Mouse (Mus musculus): ENCODE measurements around the gene Gm5485.

DNA sequence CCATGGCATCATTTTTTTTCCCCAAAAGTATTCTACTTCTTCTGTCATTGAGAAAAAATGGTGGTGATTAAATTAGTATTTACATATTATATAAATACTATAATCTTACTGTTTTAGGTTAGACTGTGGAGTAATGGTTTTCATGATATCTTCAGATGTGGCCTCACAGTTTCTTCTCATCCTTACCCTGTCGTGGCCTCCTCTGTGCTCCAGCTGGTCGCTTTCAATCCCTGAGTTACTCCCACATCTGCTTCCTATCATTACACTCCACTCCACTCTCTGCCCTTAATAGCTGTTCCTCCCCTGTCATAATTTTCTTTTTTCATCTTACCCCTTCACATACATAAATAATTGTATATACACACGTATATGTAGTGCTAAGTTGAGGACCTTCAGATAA is 41.0 kb upstream of the Gm5485 start:
- TF ChIP-seq CEBPB (IDR thresholded peaks at IDR 0.05; ENCODE audit: low read depth): no peak
- TF ChIP-seq CTCF (IDR thresholded peaks at IDR 0.05; ENCODE audit: control insufficient read depth, insufficient read depth, insufficient read length): no peak
- no peak for TF ChIP-seq MAX (IDR thresholded peaks at IDR 0.05)
- TF ChIP-seq FOSL1 (IDR thresholded peaks at IDR 0.05; ENCODE audit: insufficient read depth, low read length, poor library complexity, severe bottlenecking): no peak
- TF ChIP-seq MYOD1 (IDR thresholded peaks at IDR 0.05; ENCODE audit: control insufficient read depth, insufficient read length, low read depth): no peak

Data from C2C12 (cell line).